Mouse (Mus musculus) heart, adult 18-20 months (tissue): Measurements from ENCODE around the gene Nxt2. TPM values are rescaled to one million over a fixed set of nuclear protein-coding genes. Genes with fewer than 3 reads are reported as not detected.

ENCODE experiments used
- total RNA-seq, 2 experiments: library from RNA; stranded (reverse); gene quantifications; 2 replicates each; pipeline ENCODE4 v1.2.3; 2021

Nxt2 gene
- total RNA-seq, 2 experiments from 2014 or later, result 6.0 to 7.7 TPM

Other genes starting within 250 kb of the Nxt2 start
- not detected for gene Gucy2f, start 29.8 kb upstream of the Nxt2 start, total RNA-seq
- under 1 TPM in 1 of 2 experiments, not detected in 1; 0.18 TPM for gene Kcne1l, start 79.5 kb downstream of the Nxt2 start, total RNA-seq
- 1 to 10 TPM; 8.8 to 9.5 TPM for gene Acsl4, start 163.8 kb downstream of the Nxt2 start, total RNA-seq